Mouse (Mus musculus): ENCODE results near the gene Obscn. TPM values are rescaled to one million over a fixed set of nuclear protein-coding genes. Genes with fewer than 3 reads are reported as not detected.

The Obscn gene
- total RNA-seq, 2 experiments from 2014 or later = 1.2 to 1.7 TPM

Small RNA genes lying within 50 kb of the gene (microRNA-seq; reads per million reads assigned to microRNA genes)
- gene Gm44313 = 0 reads per million in 2 experiments

Other genes with a start within 250 kb of the Obscn start
- gene Zfp39, start 232.2 kb downstream of the Obscn start, total RNA-seq (2021) = 1 to 10 TPM; 8.4 to 9.2 TPM
- under 1 TPM in 1 of 2 experiments, not detected in 1; 0.12 TPM for gene Btnl10, start 218.5 kb downstream of the Obscn start, total RNA-seq (2021)
- gene Rnf187, start 197.5 kb downstream of the Obscn start, total RNA-seq (2021) = 100 to 1,000 TPM; 478 to 523 TPM
- gene Hist3h2ba, start 187.5 kb downstream of the Obscn start, total RNA-seq (2021) = 10 to 100 TPM; 88.8 to 93.5 TPM
- gene Hist3h2a, start 181.7 kb downstream of the Obscn start, total RNA-seq (2021) = 10 to 100 TPM; 73.2 to 83.2 TPM
- 1 to 10 TPM; 5.6 to 6.2 TPM for gene Trim17, start 181.7 kb downstream of the Obscn start, total RNA-seq (2021)
- gene Trim11, start 158.3 kb downstream of the Obscn start, total RNA-seq (2021) = 10 to 100 TPM; 28.8 to 29.3 TPM
- gene Iba57, start 27.3 kb upstream of the Obscn start, total RNA-seq (2021) = 1 to 10 TPM; 8.5 to 8.6 TPM
- gene Gjc2, start 46.8 kb upstream of the Obscn start, total RNA-seq (2021) = 10 to 100 TPM; 15.7 to 16.9 TPM
- gene Guk1, start 55.8 kb upstream of the Obscn start, total RNA-seq (2021) = 100 to 1,000 TPM; 127 to 155 TPM
- gene Mrpl55, start 66.1 kb upstream of the Obscn start, total RNA-seq (2021) = 10 to 100 TPM; 33.2 to 38.3 TPM
- gene 2310033P09Rik, start 71.9 kb upstream of the Obscn start, total RNA-seq (2021) = 10 to 100 TPM; 24.0 to 25.2 TPM
- gene Arf1, start 91.9 kb upstream of the Obscn start, total RNA-seq (2021) = 100 to 1,000 TPM; 489 to 533 TPM
- gene Wnt3a, start 154.3 kb upstream of the Obscn start, total RNA-seq (2021) = not detected
- 1 to 10 TPM; 3.1 to 3.6 TPM for gene Wnt9a, start 170.5 kb upstream of the Obscn start, total RNA-seq (2021)
- gene Prss38, start 239.3 kb upstream of the Obscn start, total RNA-seq (2021) = not detected

Data from layer of hippocampus, postnatal 36 days (tissue).